ENCODE assay signal across 12 mouse cellular contexts in genomic region chr16:18360151-18360805, GRCm38 (mm10). TPM values are rescaled to one million over a fixed set of nuclear protein-coding genes. Genes with fewer than 3 reads are reported as not detected.
A peak's percentile ranks its signal among the peaks of the same experiment; 100 is the strongest.
DNase-seq lines count a peak whose midpoint lies in the region; ATAC-seq and TF ChIP-seq lines count a peak whose summit lies in the region.
"Had no signal": no experiment of that assay in that cellular context is flagged by ENCODE, and none has a peak within 500 bp of the region (broad histone marks: within the 10 kb centered on the region; RNA-seq: fewer than 3 reads in every experiment).

No protein-coding gene starts in this region.

- intact Hi-C loops in gastrocnemius, adult 2 months (cut with DNase I), result no loop called here
- intact Hi-C loops in left cerebral cortex, adult 2 months (cut with DNase I), result no loop called here

- no peaks in the 10 kb centered on the region for H3K27me3 ChIP-seq in stomach, embryonic 16.5 days (ENCODE audit: control insufficient read depth, insufficient read depth, low read length)

- H3K36me3 ChIP-seq in stomach, embryonic 16.5 days (ENCODE audit: control insufficient read depth, insufficient read depth, low read length), result no peaks in the 10 kb centered on the region

- H3K4me2 ChIP-seq in stomach, embryonic 16.5 days (ENCODE audit: low read depth, low read length), result no peak overlapping the region
- H3K4me2 ChIP-seq: liver, embryonic 11.5 days had no signal

- peak overlapping the region; percentile 8; the same call in 1 of the 2 replicates for H3K27ac ChIP-seq in gastrocnemius, adult 2 months
- H3K27ac ChIP-seq in left cerebral cortex, adult 2 months, result peak overlapping the region; percentile 8; the same call in 1 of the 2 replicates
- no peak overlapping the region for H3K27ac ChIP-seq in stomach, embryonic 16.5 days (ENCODE audit: low read length)

- no peak overlapping the region for H3K4me3 ChIP-seq in gastrocnemius, adult 2 months
- no peak overlapping the region for H3K4me3 ChIP-seq in left cerebral cortex, adult 2 months
- no peak overlapping the region for H3K4me3 ChIP-seq in stomach, embryonic 16.5 days (replicated peaks; ENCODE audit: low read length)

- DNase-seq in gastrocnemius, adult 2 months, result peak; percentile 60
- no peak for DNase-seq in gastrocnemius, adult 18-20 months (ENCODE audit: low spot score)
- DNase-seq in left cerebral cortex, adult 2 months (ENCODE audit: extremely low spot score in 1 of 2, low spot score in 2 of 2), result no peak
- DNase-seq in left cerebral cortex, adult 11 months (ENCODE audit: low spot score), result no peak
- peak; percentile 78 for DNase-seq in cerebellum, adult 9-10 months
- DNase-seq in ovary, postnatal 36 days (ENCODE audit: low spot score), result no peak
- DNase-seq in thymus, postnatal 4 days, result no peak
- DNase-seq: kidney, postnatal 14 days; lung, postnatal 36 days had no signal

- no peaks in the 10 kb centered on the region for H3K4me1 ChIP-seq in stomach, embryonic 16.5 days (ENCODE audit: control insufficient read depth, insufficient read depth, low read length)

- H3K9ac ChIP-seq in stomach, embryonic 16.5 days (ENCODE audit: low read length), result no peak overlapping the region

- WGBS in stomach, embryonic 16.5 days, result 67% methylated on average over 6 of the region's 6 CpGs

- peak; percentile 58 for ATAC-seq in stomach, embryonic 16.5 days (ENCODE audit: insufficient read depth, low FRiP score)
- ATAC-seq: forebrain, embryonic 14.5 days had no signal

- no peaks in the 10 kb centered on the region for H3K9me3 ChIP-seq in stomach, embryonic 16.5 days (replicated peaks; ENCODE audit: control insufficient read depth, low read length)

- no peak for TF ChIP-seq CTCF in gastrocnemius, adult 2 months (IDR thresholded peaks at IDR 0.05)
- TF ChIP-seq CTCF in left cerebral cortex, adult 2 months (IDR thresholded peaks at IDR 0.05), result no peak

RNA-seq across cellular contexts. Expression of gene Arvcf, which starts 12.3 kb away (rescaled TPM):
- total RNA-seq in gastrocnemius, adult 2 months (2021), result 1 to 10 TPM; 7.0 to 8.9 TPM
- 1 to 10 TPM; 7.7 to 8.4 TPM for total RNA-seq in gastrocnemius, adult 18-20 months (2021)
- total RNA-seq in left cerebral cortex, adult 2 months (2021), result 10 to 100 TPM; 39.1 to 50.4 TPM
- 25.3 and 26.0 TPM in 2 replicates for polyA plus RNA-seq in stomach, embryonic 16.5 days (2015; fragmentation: Nextera tagmentation; extraction: Ambion mirVana)

RNA-seq across cellular contexts. Expression of gene Tango2, which starts 12.4 kb away (rescaled TPM):
- total RNA-seq in gastrocnemius, adult 2 months (2021), result 10 to 100 TPM; 41.8 to 59.7 TPM
- 10 to 100 TPM; 42.5 to 54.5 TPM for total RNA-seq in gastrocnemius, adult 18-20 months (2021)
- total RNA-seq in left cerebral cortex, adult 2 months (2021), result 100 to 1,000 TPM; 154 to 158 TPM
- polyA plus RNA-seq in stomach, embryonic 16.5 days (2015; fragmentation: Nextera tagmentation; extraction: Ambion mirVana), result 27.6 and 32.7 TPM in 2 replicates

Comparison
In these comparisons a context has a peak if more than half of its experiments do, and no peak if none do; other contexts are left out.
1. DNase-seq: peak in gastrocnemius, adult 2 months (single experiment) and cerebellum, adult 9-10 months (single experiment); none in gastrocnemius, adult 18-20 months (single experiment), left cerebral cortex, adult 2 months (0 of 2), left cerebral cortex, adult 11 months (single experiment), ovary, postnatal 36 days (single experiment) and thymus, postnatal 4 days (single experiment).
2. RNA of gene Arvcf, which starts 12.3 kb away (total RNA-seq): 39.1 to 50.4 TPM in left cerebral cortex, adult 2 months; 7.0 to 8.9 TPM in gastrocnemius, adult 2 months and 7.7 to 8.4 TPM in gastrocnemius, adult 18-20 months; every median in the first group is over 4 times any median in the second.